Mouse (Mus musculus) small intestine, adult 2 months (tissue): ENCODE measurements around the gene Npas3. TPM values are rescaled to one million over a fixed set of nuclear protein-coding genes. Genes with fewer than 3 reads are reported as not detected.

Experiments
- H3K27ac ChIP-seq: fragments of 200-500 bp; 2 replicates; pipeline ENCODE4 v1.5.1; 2012; ENCODE audit warnings: low read depth, low read length, control low read depth, inconsistent platforms; ENCODE audit not compliant: insufficient read depth
- H3K27me3 ChIP-seq: fragments of 200-500 bp; 2 replicates; pipeline ENCODE4 v1.6.1; 2012; ENCODE audit warnings: mild to moderate bottlenecking, moderate library complexity, low read length, inconsistent platforms; ENCODE audit not compliant: control insufficient read depth, insufficient read depth
- H3K36me3 ChIP-seq: fragments of 200-500 bp; 2 replicates; pipeline ENCODE4 v1.6.1; 2012; ENCODE audit warnings: mild to moderate bottlenecking, low read length, control low read depth, inconsistent platforms; ENCODE audit not compliant: control insufficient read depth, insufficient read depth
- H3K4me1 ChIP-seq: fragments of 200-500 bp; 2 replicates; pipeline ENCODE4 v1.6.1; 2012; ENCODE audit warnings: low read length, inconsistent platforms, mixed read lengths; ENCODE audit not compliant: control insufficient read depth, insufficient read depth, insufficient read length
- H3K4me3 ChIP-seq: fragments of 200-500 bp; 2 replicates; pipeline ENCODE4 v1.5.1; 2012; ENCODE audit warnings: low read depth, mild to moderate bottlenecking, control low read depth, inconsistent platforms, low read length, moderate library complexity
- CTCF ChIP-seq: fragments of 200-500 bp; IDR thresholded peaks from 2 replicates; pipeline ENCODE4 v1.5.1; 2012; ENCODE audit warnings: low read depth, mild to moderate bottlenecking, control low read depth, inconsistent platforms, low read length, moderate library complexity, mixed read lengths; ENCODE audit not compliant: insufficient replicate concordance, insufficient read length; ENCODE audit errors: extremely low read depth
- POLR2A ChIP-seq: fragments of 200-500 bp; IDR thresholded peaks from 2 replicates; pipeline ENCODE4 v1.6.1; 2012; ENCODE audit warnings: low read depth, mild to moderate bottlenecking, control low read depth, inconsistent platforms, low read length, moderate library complexity
- WGBS: fragments of 180-500 bp; shearing (Covaris S2); methylation state at CpG from one replicate; pipeline ENCODE4 v1.1.7; 2018; 5-methylcytosine and 5-hydroxymethylcytosine counted together
- polyA plus RNA-seq: library from polyadenylated mRNA; depleted of rRNA; stranded (reverse); fragments of >200 nt; gene quantifications from 2 replicates; pipeline ENCODE4 v1.2.3, GENCODE M21; 2012

Gene Npas3
- polyA plus RNA-seq, 1 experiment: 0.13 TPM

- TF ChIP-seq CTCF (no peak), POLR2A (no peak)
- WGBS: 78% methylated on average over 2 of the region's 2 CpGs
- no peak overlapping the region for H3K27ac ChIP-seq
- H3K36me3 ChIP-seq: no peaks in the 10 kb centered on the region
- no peak overlapping the region for H3K4me3 ChIP-seq
- H3K27me3 ChIP-seq: no peaks in the 10 kb centered on the region
- H3K4me1 ChIP-seq: no peaks in the 10 kb centered on the region
These were observed 84.8 kb downstream of the Npas3 start for GRCm38 (mm10) chr12:53333251-53333650.

DNA sequence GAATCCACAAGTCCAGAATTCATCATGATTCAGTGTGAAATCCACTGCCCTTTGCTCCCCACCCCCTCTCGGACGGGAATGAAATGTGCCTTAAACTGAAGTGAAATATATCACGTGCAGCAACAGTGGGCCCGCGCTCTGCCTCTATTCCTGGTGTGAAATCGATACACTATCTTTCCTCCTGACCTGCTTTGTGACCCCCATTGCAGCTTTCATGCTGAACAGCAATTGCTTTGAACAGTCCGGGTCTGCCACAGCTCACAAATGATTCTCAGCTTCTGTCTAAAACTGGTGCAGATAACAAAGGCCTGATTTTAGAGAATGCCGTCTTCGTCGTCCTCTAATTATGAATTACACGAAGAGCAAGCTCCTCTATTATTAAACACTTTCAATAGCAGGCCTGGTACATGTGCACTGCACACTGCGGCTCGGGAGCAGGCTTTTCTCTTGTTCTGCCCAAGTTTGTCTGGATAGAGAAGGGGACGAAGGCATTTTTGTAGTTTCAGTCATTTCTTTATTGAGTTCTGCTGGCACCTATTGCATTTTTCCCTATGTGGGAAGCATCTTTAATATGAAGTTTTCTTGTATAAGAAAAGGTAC is 90.0 kb downstream of the Npas3 start:
- WGBS: 54% methylated on average over 14 of the region's 14 CpGs
- TF ChIP-seq POLR2A: no peak
- TF ChIP-seq CTCF: no peak
- no peaks in the 10 kb centered on the region for H3K27me3 ChIP-seq

GRCm38 (mm10) chr12:53342741-53343140 is 94.3 kb downstream of the Npas3 start:
- WGBS: 60% methylated on average over 9 of the region's 9 CpGs
- Histone ChIP-seq H3K27ac (no peak overlapping the region), H3K27me3 (no peaks in the 10 kb centered on the region), H3K4me1 (no peaks in the 10 kb centered on the region), H3K36me3 (no peaks in the 10 kb centered on the region), H3K4me3 (no peak overlapping the region)
- TF ChIP-seq CTCF: no peak
- no peak for TF ChIP-seq POLR2A

More for the DNA sequence above, 90.0 kb downstream of the Npas3 start:
- no peaks in the 10 kb centered on the region for H3K36me3 ChIP-seq
- no peak overlapping the region for H3K4me3 ChIP-seq
- H3K4me1 ChIP-seq: no peaks in the 10 kb centered on the region
- no peak overlapping the region for H3K27ac ChIP-seq

- 74% methylated on average over 7 of the region's 7 CpGs for WGBS
- TF ChIP-seq CTCF (no peak), POLR2A (no peak)
- no peak overlapping the region for H3K27ac ChIP-seq
These were observed 103.4 kb downstream of the Npas3 start for GRCm38 (mm10) chr12:53351860-53352259.

GRCm38 (mm10) chr12:53365751-53366150 is 117.3 kb downstream of the Npas3 start:
- Histone ChIP-seq H3K27ac (no peak overlapping the region), H3K36me3 (no peaks in the 10 kb centered on the region), H3K4me3 (no peak overlapping the region), H3K4me1 (no peaks in the 10 kb centered on the region), H3K27me3 (no peaks in the 10 kb centered on the region)
- TF ChIP-seq CTCF (no peak), POLR2A (no peak)
- WGBS: 86% methylated on average over 5 of the region's 5 CpGs

More at GRCm38 (mm10) chr12:53351860-53352259, 103.4 kb downstream of the Npas3 start:
- Histone ChIP-seq H3K4me3 (no peak overlapping the region), H3K36me3 (no peaks in the 10 kb centered on the region), H3K4me1 (no peaks in the 10 kb centered on the region), H3K27me3 (no peaks in the 10 kb centered on the region)

GRCm38 (mm10) chr12:53384851-53385250 is 136.4 kb downstream of the Npas3 start:
- Histone ChIP-seq H3K4me3 (no peak overlapping the region), H3K27ac (no peak overlapping the region), H3K4me1 (no peaks in the 10 kb centered on the region), H3K27me3 (no peaks in the 10 kb centered on the region), H3K36me3 (no peaks in the 10 kb centered on the region)
- WGBS: 82% methylated on average over 8 of the region's 8 CpGs
- no peak for TF ChIP-seq POLR2A
- no peak for TF ChIP-seq CTCF

DNA sequence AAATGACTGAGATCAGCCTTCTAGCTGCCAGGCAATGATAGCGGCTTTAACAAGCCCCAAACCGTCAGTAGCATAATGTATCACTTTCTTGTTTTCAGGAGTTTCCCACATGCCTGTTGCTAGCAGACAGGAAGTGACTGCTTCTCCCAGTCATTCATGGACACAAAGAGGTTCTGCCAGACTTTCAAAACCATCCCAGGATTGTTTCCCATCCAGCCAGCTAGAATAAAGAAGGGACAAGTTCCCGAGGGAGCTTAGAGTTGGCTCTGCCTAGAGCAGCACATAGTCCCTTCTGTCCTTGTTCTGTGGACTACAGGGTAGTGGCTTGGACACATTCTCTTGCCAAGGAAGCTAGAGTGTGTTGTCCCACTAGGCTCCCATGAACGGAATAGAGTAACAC is 157.4 kb downstream of the Npas3 start:
- TF ChIP-seq POLR2A (no peak), CTCF (no peak)
- WGBS: 63% methylated on average over 4 of the region's 4 CpGs
- no peaks in the 10 kb centered on the region for H3K4me1 ChIP-seq
- no peak overlapping the region for H3K4me3 ChIP-seq
- H3K27me3 ChIP-seq: no peaks in the 10 kb centered on the region
- H3K27ac ChIP-seq: no peak overlapping the region
- no peaks in the 10 kb centered on the region for H3K36me3 ChIP-seq
